Mouse (Mus musculus): ENCODE data around the gene Tmem217.

DNA sequence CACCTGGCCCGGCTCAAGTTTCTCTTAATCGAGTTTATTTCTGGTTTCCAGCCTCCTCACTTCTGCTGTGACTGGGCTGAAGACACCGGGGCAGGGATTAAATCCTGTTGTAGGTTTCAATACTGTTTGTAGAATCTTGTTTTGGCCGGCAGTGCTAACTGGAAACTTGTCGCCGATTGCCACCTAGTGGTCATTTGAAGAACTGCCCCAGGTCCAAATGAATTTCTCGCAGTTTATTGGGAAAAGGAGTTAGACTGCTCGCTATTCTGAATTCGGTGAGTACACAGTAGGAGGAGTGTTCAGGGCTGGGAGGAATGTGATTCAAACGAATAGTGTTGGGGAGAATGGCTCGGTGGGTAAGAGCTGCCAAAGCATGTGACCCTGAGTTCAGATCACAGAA lies 37.8 kb downstream of the Tmem217 start:
- TF ChIP-seq CTCF (IDR thresholded peaks at IDR 0.05; ENCODE audit: low read depth) (peak; percentile 96), EP300 (IDR thresholded peaks at IDR 0.05; ENCODE audit: low read depth) (no peak)
